Mouse (Mus musculus): ENCODE results near the gene Olfr374. TPM values are rescaled to one million over a fixed set of nuclear protein-coding genes. Genes with fewer than 3 reads are reported as not detected.

Gene Olfr374
- polyA plus RNA-seq, 1 experiment from 2014 or later: 0.13 TPM

- H3K9me3 ChIP-seq (replicated peaks; ENCODE audit: control insufficient read depth, low read length): no peaks in the 10 kb centered on the region
- H3K4me1 ChIP-seq (ENCODE audit: control insufficient read depth, insufficient read depth, low read length): no peaks in the 10 kb centered on the region; the same call in none of the 2 replicates
- H3K27ac ChIP-seq (replicated peaks; ENCODE audit: low read depth, low read length): no peak overlapping the region
- H3K27me3 ChIP-seq (ENCODE audit: control insufficient read depth, insufficient read depth, low read length): no peaks in the 10 kb centered on the region
- H3K4me3 ChIP-seq (ENCODE audit: low read depth, low read length): no peak overlapping the region
- no peak overlapping the region for H3K9ac ChIP-seq (replicated peaks; ENCODE audit: low read length)
- no peak overlapping the region for H3K4me2 ChIP-seq (ENCODE audit: low read depth, low read length)
- H3K36me3 ChIP-seq (replicated peaks; ENCODE audit: control insufficient read depth, insufficient read depth, low read depth, low read length): no peaks in the 10 kb centered on the region
- DNase-seq (ENCODE audit: low spot score) (no peak), ATAC-seq (replicated peaks; ENCODE audit: insufficient number of reproducible peaks, low FRiP score, low TSS enrichment, low read depth) (no peak)
Measured at GRCm38 (mm10) chr8:72162821-72163220, 56.0 kb downstream of the Olfr374 start.

Other genes with a start within 250 kb of the Olfr374 start
- 8.1 and 8.9 TPM in 2 replicates for gene Zfp709, start 225.0 kb upstream of the Olfr374 start, polyA plus RNA-seq (2014; fragmentation: Nextera tagmentation; extraction: Ambion mirVana)
- 6.5 and 7.2 TPM in 2 replicates for gene Zfp882, start 198.4 kb upstream of the Olfr374 start, polyA plus RNA-seq (2014; fragmentation: Nextera tagmentation; extraction: Ambion mirVana)
- gene Zfp617, start 198.4 kb upstream of the Olfr374 start, polyA plus RNA-seq (2014; fragmentation: Nextera tagmentation; extraction: Ambion mirVana): 33.1 and 34.5 TPM in 2 replicates
- 30.9 and 32.1 TPM in 2 replicates for gene Zfp961, start 156.0 kb upstream of the Olfr374 start, polyA plus RNA-seq (2014; fragmentation: Nextera tagmentation; extraction: Ambion mirVana)
- gene Cyp4f18, start 97.4 kb upstream of the Olfr374 start, polyA plus RNA-seq (2014; fragmentation: Nextera tagmentation; extraction: Ambion mirVana): 0.36 and 0.71 TPM in 2 replicates
- gene Olfr372, start 65.8 kb upstream of the Olfr374 start, polyA plus RNA-seq (2014; fragmentation: Nextera tagmentation; extraction: Ambion mirVana): not detected in 2 replicates
- gene Olfr373, start 23.9 kb upstream of the Olfr374 start, polyA plus RNA-seq (2014; fragmentation: Nextera tagmentation; extraction: Ambion mirVana): not detected in 2 replicates
- 836 and 874 TPM in 2 replicates for gene Tpm4, start 27.9 kb downstream of the Olfr374 start, polyA plus RNA-seq (2014; fragmentation: Nextera tagmentation; extraction: Ambion mirVana)
- gene Rab8a, start 54.2 kb downstream of the Olfr374 start, polyA plus RNA-seq (2014; fragmentation: Nextera tagmentation; extraction: Ambion mirVana): 102 and 105 TPM in 2 replicates
- not detected in 2 replicates for gene Hsh2d, start 82.6 kb downstream of the Olfr374 start, polyA plus RNA-seq (2014; fragmentation: Nextera tagmentation; extraction: Ambion mirVana)
- not detected in 2 replicates for gene Cib3, start 105.8 kb downstream of the Olfr374 start, polyA plus RNA-seq (2014; fragmentation: Nextera tagmentation; extraction: Ambion mirVana)
- gene Gm11034, start 106.6 kb downstream of the Olfr374 start, polyA plus RNA-seq (2014; fragmentation: Nextera tagmentation; extraction: Ambion mirVana): not detected in 2 replicates
- 74.2 and 77.0 TPM in 2 replicates for gene Fam32a, start 112.7 kb downstream of the Olfr374 start, polyA plus RNA-seq (2014; fragmentation: Nextera tagmentation; extraction: Ambion mirVana)
- 112 and 123 TPM in 2 replicates for gene Ap1m1, start 133.0 kb downstream of the Olfr374 start, polyA plus RNA-seq (2014; fragmentation: Nextera tagmentation; extraction: Ambion mirVana)
- 39.9 and 42.0 TPM in 2 replicates for gene Gm10282, start 198.2 kb downstream of the Olfr374 start, polyA plus RNA-seq (2014; fragmentation: Nextera tagmentation; extraction: Ambion mirVana)
- gene Klf2, start 212.0 kb downstream of the Olfr374 start, polyA plus RNA-seq (2014; fragmentation: Nextera tagmentation; extraction: Ambion mirVana): 4.4 and 4.7 TPM in 2 replicates

Data from embryonic facial prominence, embryonic 11.5 days (tissue).